Mouse (Mus musculus) retina, embryonic 14.5 days (tissue): ENCODE measurements around the gene Haus5.

Experiments
- DNase-seq: peaks from one replicate; pipeline ENCODE4 v3.0.0-alpha.2; 2015; ENCODE audit warnings: low spot score

The Haus5 gene

GRCm38 (mm10) chr7:30664529-30665200 lies at the start of gene Haus5:
TSS of gene Haus5 (minus strand) at chr7:30664994.
- DNase-seq = peak; percentile 95

GRCm38 (mm10) chr7:30711942-30712341 lies 47.1 kb upstream of the Haus5 start, which contains the start of gene Atp4a:
TSS of gene Atp4a (plus strand) at chr7:30712209.
- DNase-seq = no peak

GRCm38 (mm10) chr7:30707441-30707840 lies 42.6 kb upstream of the Haus5 start:
- no peak for DNase-seq

- DNase-seq = no peak
Measured at GRCm38 (mm10) chr7:30706214-30706882, 41.6 kb upstream of the Haus5 start.

GRCm38 (mm10) chr7:30698589-30698988 lies 33.8 kb upstream of the Haus5 start, which contains the start of gene 2200002J24Rik:
TSS of gene 2200002J24Rik (plus strand) at chr7:30698926.
- peak; percentile 35 for DNase-seq

GRCm38 (mm10) chr7:30698101-30698500 lies 33.3 kb upstream of the Haus5 start:
- no peak for DNase-seq

GRCm38 (mm10) chr7:30688325-30688724 lies 23.5 kb upstream of the Haus5 start:
- no peak for DNase-seq

- DNase-seq = no peak
Measured at GRCm38 (mm10) chr7:30683425-30683824, 18.6 kb upstream of the Haus5 start.

GRCm38 (mm10) chr7:30681897-30682296 lies 17.1 kb upstream of the Haus5 start:
- DNase-seq = no peak

- DNase-seq = peak; percentile 4
Measured at GRCm38 (mm10) chr7:30678263-30678975, 13.6 kb upstream of the Haus5 start.

GRCm38 (mm10) chr7:30671480-30671879 lies 6.7 kb upstream of the Haus5 start, which contains the start of gene Pmis2:
TSS of gene Pmis2 (minus strand) at chr7:30671605.
- DNase-seq = no peak

GRCm38 (mm10) chr7:30669229-30669628 lies 4.4 kb upstream of the Haus5 start:
- peak; percentile 53 for DNase-seq

GRCm38 (mm10) chr7:30665321-30665720 lies 527 bp upstream of the Haus5 start:
- DNase-seq = peak; percentile 34

GRCm38 (mm10) chr7:30649591-30650540 lies 14.9 kb downstream of the Haus5 start, which contains the start of gene Rbm42:
TSS of gene Rbm42 (minus strand) at chr7:30650317.
- peak; percentile 99 for DNase-seq

GRCm38 (mm10) chr7:30639083-30639482 lies 25.7 kb downstream of the Haus5 start:
- no peak for DNase-seq

GRCm38 (mm10) chr7:30636395-30636794 lies 28.4 kb downstream of the Haus5 start:
- no peak for DNase-seq

- DNase-seq = no peak
Measured at GRCm38 (mm10) chr7:30635752-30636151, 29.0 kb downstream of the Haus5 start, which contains the start of gene Etv2. TSS of gene Etv2 (minus strand) at chr7:30635852.

- peak; percentile 77 for DNase-seq
Measured at GRCm38 (mm10) chr7:30634621-30635020, 30.2 kb downstream of the Haus5 start.

- DNase-seq = no peak
Measured at GRCm38 (mm10) chr7:30633762-30634412, 30.9 kb downstream of the Haus5 start.

- DNase-seq = no peak
Measured at GRCm38 (mm10) chr7:30629013-30629412, 35.8 kb downstream of the Haus5 start.

- DNase-seq = no peak
Measured at GRCm38 (mm10) chr7:30626647-30627046, 38.1 kb downstream of the Haus5 start.
